Mouse (Mus musculus) ES-E14 (cell line): ENCODE measurements around the gene Pgap2. TPM values are rescaled to one million over a fixed set of nuclear protein-coding genes. Genes with fewer than 3 reads are reported as not detected.

Experiments
- DNase-seq: peaks from one replicate; pipeline ENCODE4 v3.0.0-alpha.2; 2013; ENCODE audit warnings: low read depth, low spot score
- H3K27ac ChIP-seq: 2 replicates; pipeline ENCODE4 v1.5.1; 2012; ENCODE audit warnings: low read depth, mild to moderate bottlenecking, low read length, moderate library complexity, mixed read lengths; ENCODE audit not compliant: poor library complexity, insufficient read depth, severe bottlenecking
- H3K36me3 ChIP-seq: 2 replicates; pipeline ENCODE4 v1.6.1; 2012; ENCODE audit warnings: mild to moderate bottlenecking, low read length, moderate library complexity, mixed read lengths; ENCODE audit not compliant: control insufficient read depth, poor library complexity, insufficient read depth, severe bottlenecking
- H3K4me1 ChIP-seq, 2 experiments: fragments of 150-350 bp in 1 of 2; sonication (generic) in 1 of 2; 2 replicates each; pipeline ENCODE4 v1.6.1; 2012; ENCODE audit warnings: low read length in 2 of 2, mild to moderate bottlenecking in 1 of 2, mixed read lengths in 1 of 2; ENCODE audit not compliant: control insufficient read depth in 2 of 2, insufficient read depth in 2 of 2, poor library complexity in 1 of 2
- H3K4me3 ChIP-seq, 2 experiments: fragments of 150-350 bp in 1 of 2; sonication (generic) in 1 of 2; 2 replicates each; pipeline ENCODE4 v1.5.1; 2012; ENCODE audit warnings: low read length in 2 of 2, low read depth in 1 of 2, mild to moderate bottlenecking in 1 of 2, mixed read lengths in 1 of 2; ENCODE audit not compliant: insufficient read depth in 1 of 2, poor library complexity in 1 of 2, severe bottlenecking in 1 of 2
- H3K9ac ChIP-seq: 2 replicates; pipeline ENCODE4 v1.6.1; 2012; ENCODE audit warnings: low read depth, mild to moderate bottlenecking, low read length, mixed read lengths; ENCODE audit not compliant: poor library complexity, insufficient read depth, severe bottlenecking
- H3K9me3 ChIP-seq: fragments of 150-350 bp; sonication (generic); 2 replicates; pipeline ENCODE4 v1.6.1; 2012; ENCODE audit warnings: low read depth, mild to moderate bottlenecking, low read length; ENCODE audit not compliant: control insufficient read depth, insufficient read depth
- CHD2 ChIP-seq: IDR thresholded peaks from 2 replicates; pipeline ENCODE4 v1.6.1; 2014; ENCODE audit warnings: mild to moderate bottlenecking, low read depth, low read length, inconsistent platforms
- HCFC1 ChIP-seq: IDR thresholded peaks from 2 replicates; pipeline ENCODE4 v1.6.1; 2012; ENCODE audit warnings: low read length, inconsistent platforms, borderline replicate concordance; ENCODE audit not compliant: insufficient read depth
- MAFK ChIP-seq: IDR thresholded peaks from 2 replicates; pipeline ENCODE4 v1.6.1; 2014; ENCODE audit warnings: mild to moderate bottlenecking, low read depth, low read length, inconsistent platforms; ENCODE audit not compliant: insufficient read depth
- ZC3H11A ChIP-seq: IDR thresholded peaks from 2 replicates; pipeline ENCODE4 v1.6.1; 2012; ENCODE audit warnings: low read depth, mild to moderate bottlenecking, inconsistent platforms, low read length, borderline replicate concordance
- ZNF384 ChIP-seq: IDR thresholded peaks from 2 replicates; pipeline ENCODE4 v1.6.1; 2012; ENCODE audit warnings: low read depth, low read length, inconsistent platforms
- in situ Hi-C, 2 experiments: fragments of 600-800 bp; cut with MboI; formaldehyde crosslinking; loops; one replicate each; pipeline ENCODE4 v1.15.1; 2025; ENCODE audit warnings: low sequenced_read_pairs in 2 of 2, inconsistent platforms in 1 of 2; ENCODE audit not compliant: unreplicated experiment in 2 of 2
- total RNA-seq: library from RNA; depleted of rRNA; stranded (reverse); fragments of 300-350 nt; gene quantifications from 2 replicates; pipeline ENCODE4 v1.2.3, GENCODE M21; 2012

The Pgap2 gene
- total RNA-seq, 1 experiment = 24.0 TPM

DNA sequence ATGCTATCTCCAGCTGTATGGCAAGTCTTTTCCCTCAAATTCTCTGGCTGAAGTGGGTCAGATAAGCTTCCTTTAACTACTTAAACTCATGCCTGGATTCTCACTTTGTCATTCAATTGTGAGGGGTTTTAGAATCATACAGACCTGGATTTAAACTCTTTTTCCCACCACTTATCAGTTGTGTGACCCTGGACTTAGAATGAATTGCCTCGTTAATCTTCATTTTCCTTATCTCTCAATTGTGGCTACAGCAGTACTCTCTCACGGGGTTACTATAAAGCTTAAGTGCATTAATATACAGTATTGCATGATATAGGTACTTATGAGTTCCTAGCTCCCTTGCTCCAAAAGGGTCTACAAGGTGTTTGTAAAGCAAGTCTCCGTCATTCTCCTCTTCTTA lies 32.9 kb downstream of the Pgap2 start:
- TF ChIP-seq ZNF384 = no peak
- TF ChIP-seq ZC3H11A = no peak
- no peak for TF ChIP-seq MAFK
- TF ChIP-seq CHD2 = no peak
- TF ChIP-seq HCFC1 = no peak
- in situ Hi-C loops = no loop called here

DNA sequence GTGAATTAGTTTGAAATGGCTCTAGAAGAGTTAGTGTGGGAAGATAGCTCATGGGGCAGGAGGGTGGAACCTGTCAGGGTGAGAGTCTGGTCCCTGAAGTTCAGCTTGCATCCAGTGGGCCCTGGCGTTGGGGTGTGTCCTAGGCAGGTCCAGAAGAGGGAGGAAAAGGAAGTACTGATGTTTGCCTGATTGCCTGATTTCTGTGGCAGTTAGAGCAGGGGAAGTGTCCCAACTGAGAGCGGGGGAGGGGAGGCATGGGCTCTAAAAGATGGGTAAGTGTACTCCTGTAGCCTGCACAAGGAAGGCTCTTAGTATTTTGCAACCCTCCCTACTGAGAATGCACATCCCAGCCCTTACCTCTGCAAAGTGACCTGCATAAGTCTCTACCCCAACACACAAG lies 33.9 kb downstream of the Pgap2 start:
- H3K27ac ChIP-seq = no peak overlapping the region
- peaks cover 0 to 21% of the 10 kb centered on the region in 2 experiments; a peak in 2 of 4 replicates for H3K4me1 ChIP-seq
- no peak for TF ChIP-seq HCFC1
- TF ChIP-seq CHD2 = no peak
- no peak for TF ChIP-seq MAFK
- peaks cover 1% of the 10 kb centered on the region; the same call in 1 of the 2 replicates for H3K36me3 ChIP-seq
- H3K4me3 ChIP-seq = no peak overlapping the region
- no peak overlapping the region for H3K9ac ChIP-seq
- in situ Hi-C loops = no loop called here
- DNase-seq = no peak
- no peaks in the 10 kb centered on the region for H3K9me3 ChIP-seq

More for the DNA sequence above, 32.9 kb downstream of the Pgap2 start:
- no peak overlapping the region for H3K27ac ChIP-seq
- H3K4me1 ChIP-seq = peaks cover 0 to 16% of the 10 kb centered on the region in 2 experiments; a peak in 2 of 4 replicates
- peaks cover 1% of the 10 kb centered on the region; the same call in 1 of the 2 replicates for H3K36me3 ChIP-seq
- no peaks in the 10 kb centered on the region for H3K9me3 ChIP-seq
- no peak overlapping the region for H3K4me3 ChIP-seq
- DNase-seq = no peak
- no peak overlapping the region for H3K9ac ChIP-seq

DNA sequence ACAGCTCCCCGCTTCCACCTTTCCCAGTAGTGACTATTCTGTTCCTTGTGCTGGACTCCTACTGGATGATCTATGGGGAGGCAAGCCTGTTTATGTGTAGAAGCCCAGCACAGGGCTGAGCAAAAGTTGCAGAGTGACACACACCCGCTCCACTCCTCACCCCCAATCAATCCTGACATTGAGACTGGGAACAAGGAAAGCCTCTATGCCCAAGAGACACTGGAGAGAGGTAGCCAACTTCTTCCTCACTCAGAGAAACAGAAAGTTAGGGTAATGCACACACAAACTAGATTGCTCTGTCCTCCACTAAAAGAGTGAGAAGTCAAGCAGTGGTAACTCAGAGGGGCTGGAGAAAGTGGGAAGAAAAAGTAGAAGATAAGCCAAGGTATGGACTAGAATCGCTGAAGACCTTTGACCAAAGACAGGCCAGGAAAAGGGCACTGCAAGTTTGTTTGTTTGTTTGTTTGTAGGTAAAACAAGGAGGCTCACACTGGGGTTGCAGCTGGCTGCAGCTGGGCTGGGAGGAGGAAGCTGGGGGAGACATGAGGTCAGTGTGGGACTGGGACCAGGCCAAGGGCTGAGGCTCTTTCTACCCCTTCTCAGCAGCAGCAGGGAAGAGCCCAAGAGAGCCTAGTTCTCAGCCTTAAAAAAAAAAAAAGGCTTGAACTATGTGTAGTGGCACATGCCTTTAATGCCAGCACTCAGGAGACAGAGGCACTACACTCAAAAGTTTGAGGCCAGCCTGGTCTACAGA lies 35.0 kb downstream of the Pgap2 start:
- H3K9me3 ChIP-seq = no peaks in the 10 kb centered on the region
- in situ Hi-C loops = no loop called here
- TF ChIP-seq CHD2 (no peak), MAFK (no peak), ZC3H11A (no peak), ZNF384 (no peak), HCFC1 (no peak)
- DNase-seq = no peak
- H3K36me3 ChIP-seq = no peaks in the 10 kb centered on the region; the same call in 1 of the 2 replicates
- H3K4me1 ChIP-seq = peaks cover 0 to 17% of the 10 kb centered on the region in 2 experiments; a peak in 2 of 4 replicates
- H3K27ac ChIP-seq = no peak overlapping the region
- no peak overlapping the region for H3K9ac ChIP-seq
- no peak overlapping the region for H3K4me3 ChIP-seq

DNA sequence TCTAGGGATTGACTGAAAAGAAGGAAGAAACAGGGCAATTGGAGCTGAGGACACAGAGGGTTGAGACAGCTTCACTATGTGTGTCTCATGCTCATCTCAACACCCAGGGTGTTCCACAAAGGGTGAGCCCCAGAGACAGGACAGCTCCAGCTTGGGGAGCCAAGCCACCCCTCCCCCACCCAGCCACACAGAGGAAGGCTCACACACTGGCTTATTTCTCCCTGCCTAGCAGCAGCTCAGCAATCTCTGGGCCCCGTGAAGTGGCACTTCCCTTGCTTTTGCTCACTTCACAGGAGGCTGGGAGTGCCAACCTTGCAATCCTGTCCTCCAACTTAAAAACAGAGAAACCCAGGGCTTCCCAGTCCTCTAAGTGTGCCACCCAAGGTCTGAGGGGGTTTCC lies 35.8 kb downstream of the Pgap2 start:
- in situ Hi-C loops = no loop called here
- no peak for TF ChIP-seq MAFK
- no peak for DNase-seq
- peaks cover 0 to 16% of the 10 kb centered on the region in 2 experiments; a peak in 2 of 4 replicates for H3K4me1 ChIP-seq
- H3K27ac ChIP-seq = no peak overlapping the region
- no peaks in the 10 kb centered on the region for H3K36me3 ChIP-seq
- no peaks in the 10 kb centered on the region for H3K9me3 ChIP-seq
- H3K9ac ChIP-seq = 0 out of 2 replicates have a peak overlapping the region, but pooled peaks have one; percentile 15
- H3K4me3 ChIP-seq = no peak overlapping the region
